Mouse (Mus musculus) right cerebral cortex, postnatal 14 days (tissue): ENCODE results near the gene Nipal4.
"Not testable (repeated sequence)": the region's sequence is repeated elsewhere in the genome, so short reads cannot be mapped to it uniquely, and the experiment has no call there.

ENCODE experiments used
- DNase-seq: peaks from one replicate; pipeline ENCODE4 v3.0.0; 2022

The Nipal4 gene

DNA sequence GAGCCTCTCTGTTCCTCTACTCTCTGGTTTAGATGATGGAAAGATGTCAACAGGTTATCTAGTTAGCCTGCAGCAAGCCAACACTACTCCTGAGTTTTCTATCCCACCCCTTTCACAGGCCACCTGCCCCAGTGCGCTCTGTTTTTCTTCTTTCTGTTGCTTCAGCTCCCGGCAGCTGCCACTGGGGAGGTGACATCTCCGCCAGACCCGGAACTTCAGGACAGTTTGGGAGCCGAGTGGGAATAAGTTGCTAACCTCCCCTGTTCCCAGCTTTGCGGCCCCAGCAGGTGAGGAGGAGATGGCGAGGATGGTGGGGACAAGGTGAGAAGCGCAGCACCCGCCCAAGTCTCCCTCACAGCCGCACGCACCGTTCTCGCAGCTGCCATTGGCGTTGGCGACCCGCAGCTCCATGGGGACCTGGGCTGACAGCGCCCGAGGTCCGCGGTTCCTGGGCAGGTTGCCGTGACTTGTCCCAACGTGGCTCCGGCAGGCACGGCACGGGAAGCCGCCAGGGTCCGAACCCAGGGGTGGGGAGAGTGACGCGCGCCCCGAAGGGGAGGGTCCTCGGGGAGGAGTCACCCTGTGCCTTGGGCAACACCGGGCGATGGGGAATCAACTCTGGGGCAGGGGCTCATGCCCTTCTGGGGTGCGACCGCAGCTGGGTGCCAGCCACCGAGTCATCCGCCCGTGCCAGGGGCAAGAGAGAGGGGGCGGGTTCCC lies at the start of gene Nipal4:
Gene Nipal4 (minus strand): TSS at position 643 of the 720 bp plus-strand sequence.
- no peak for DNase-seq

DNA sequence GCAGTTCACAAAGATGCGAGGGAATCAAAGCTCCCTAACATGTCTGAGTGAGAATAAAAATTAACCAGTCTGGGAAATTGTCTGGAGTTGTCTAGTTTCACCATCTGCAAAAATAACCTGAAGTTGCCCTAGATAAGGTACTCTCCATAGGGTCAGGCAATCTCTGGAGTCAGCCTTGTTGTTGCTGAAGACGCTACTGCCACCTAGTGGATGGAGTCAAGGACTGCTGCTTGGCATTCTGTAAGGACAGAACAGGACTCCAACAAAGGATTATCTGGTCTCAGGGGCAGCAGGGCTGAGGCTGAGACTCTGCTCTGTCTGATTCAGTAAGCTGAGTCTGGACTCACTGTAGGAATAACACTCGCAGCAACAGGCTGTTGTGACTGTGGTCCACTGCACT lies 49.0 kb upstream of the Nipal4 start:
- DNase-seq: no peak

DNA sequence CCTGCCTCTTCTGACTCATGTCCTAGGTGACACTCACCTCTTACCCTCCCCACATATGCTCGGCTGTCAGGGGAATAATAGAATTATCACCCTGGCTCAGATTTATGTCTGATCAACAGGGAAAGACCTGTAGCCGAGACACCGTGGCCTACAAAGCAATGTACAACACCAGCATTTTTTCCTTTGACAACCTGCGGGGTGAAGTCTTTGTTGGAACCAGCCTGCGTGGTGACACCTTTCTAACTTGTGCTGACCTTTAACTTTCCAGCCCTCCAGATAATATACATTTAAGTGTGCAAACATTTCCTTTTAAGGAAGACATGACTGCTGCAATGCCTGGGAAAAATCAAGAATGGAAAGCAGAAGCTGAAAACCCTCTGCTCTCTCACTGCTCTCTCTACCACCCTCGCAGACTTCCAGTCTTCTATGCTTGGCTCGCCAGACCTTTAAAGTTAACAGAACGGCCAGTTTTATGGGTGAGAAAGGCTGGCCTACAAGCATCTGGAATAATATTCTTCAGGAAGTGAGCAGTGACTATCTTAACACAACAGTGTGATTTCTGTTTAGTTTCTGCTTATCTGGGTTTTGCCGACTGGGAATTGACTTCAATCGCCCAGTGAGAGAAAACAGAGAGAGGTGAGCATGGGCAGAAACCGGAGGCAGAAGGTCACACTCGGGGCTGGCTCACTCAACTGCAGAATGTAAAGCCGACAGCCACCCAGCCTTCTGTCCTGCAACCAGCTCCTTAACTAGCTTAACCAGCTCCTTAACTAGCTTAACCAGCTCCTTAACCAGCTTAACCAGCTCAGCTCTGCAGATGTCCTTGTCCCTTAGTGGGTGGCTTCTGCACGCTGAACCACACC lies 48.3 kb upstream of the Nipal4 start:
- DNase-seq: no peak

DNA sequence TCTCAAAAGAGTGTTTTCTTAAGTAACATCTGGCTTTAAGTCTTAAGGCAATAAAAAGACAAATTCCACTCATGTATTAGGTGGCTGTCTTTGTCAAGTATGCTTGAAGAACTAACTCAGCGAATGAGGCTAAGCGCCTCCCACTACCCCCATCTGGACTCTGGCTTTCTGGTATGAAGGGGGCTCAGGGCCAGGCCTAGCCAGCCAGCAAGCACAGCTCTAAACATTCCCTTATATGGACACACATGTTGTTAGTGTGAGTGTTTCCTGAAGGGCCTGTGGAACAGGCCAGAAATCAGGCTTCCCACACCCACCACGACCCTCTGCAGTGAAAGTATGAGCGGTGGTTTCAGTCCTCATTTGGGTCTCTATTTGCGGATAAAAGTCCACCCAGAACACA lies 47.5 kb upstream of the Nipal4 start:
- DNase-seq: no peak

DNA sequence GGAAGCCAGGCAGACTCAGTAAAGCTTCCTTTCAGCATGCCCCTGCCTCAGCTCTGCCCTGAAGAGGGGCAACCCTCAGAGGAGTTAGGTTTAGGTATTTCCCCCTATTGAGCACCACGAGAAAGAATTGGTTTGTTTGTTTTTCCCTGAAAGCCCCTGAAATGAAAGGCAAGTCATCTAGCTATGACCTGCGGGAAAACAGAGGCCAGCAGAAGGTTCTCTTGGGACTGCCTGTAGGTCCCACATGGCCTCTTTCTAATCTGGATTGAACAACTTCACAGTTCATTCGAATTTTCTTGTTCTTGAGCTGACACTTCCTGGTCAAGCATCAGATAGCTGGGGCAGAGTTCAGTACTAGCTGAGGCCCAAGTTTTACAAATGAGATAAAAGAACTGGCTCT lies 45.5 kb upstream of the Nipal4 start:
- peak; percentile 1 for DNase-seq

DNA sequence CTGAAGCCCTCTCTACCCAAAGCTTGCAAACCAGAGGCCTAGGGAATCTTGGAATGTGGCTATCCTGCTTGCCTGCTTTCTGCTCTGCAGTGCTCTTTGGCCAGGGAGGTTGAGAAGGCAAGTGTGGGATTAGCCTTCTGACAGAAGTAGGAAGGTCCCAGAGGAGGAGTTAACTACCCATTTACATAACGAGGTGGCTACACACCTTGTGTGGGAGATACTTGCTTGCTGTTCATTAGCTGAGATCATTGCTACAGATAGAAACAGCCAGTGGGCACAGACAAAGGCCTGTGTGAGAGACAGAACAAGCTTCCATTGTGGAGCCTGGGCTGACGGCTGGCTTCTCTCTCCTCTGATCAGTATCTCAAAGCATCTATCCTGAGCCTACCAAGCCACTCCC lies 43.6 kb upstream of the Nipal4 start:
- DNase-seq: no peak

DNA sequence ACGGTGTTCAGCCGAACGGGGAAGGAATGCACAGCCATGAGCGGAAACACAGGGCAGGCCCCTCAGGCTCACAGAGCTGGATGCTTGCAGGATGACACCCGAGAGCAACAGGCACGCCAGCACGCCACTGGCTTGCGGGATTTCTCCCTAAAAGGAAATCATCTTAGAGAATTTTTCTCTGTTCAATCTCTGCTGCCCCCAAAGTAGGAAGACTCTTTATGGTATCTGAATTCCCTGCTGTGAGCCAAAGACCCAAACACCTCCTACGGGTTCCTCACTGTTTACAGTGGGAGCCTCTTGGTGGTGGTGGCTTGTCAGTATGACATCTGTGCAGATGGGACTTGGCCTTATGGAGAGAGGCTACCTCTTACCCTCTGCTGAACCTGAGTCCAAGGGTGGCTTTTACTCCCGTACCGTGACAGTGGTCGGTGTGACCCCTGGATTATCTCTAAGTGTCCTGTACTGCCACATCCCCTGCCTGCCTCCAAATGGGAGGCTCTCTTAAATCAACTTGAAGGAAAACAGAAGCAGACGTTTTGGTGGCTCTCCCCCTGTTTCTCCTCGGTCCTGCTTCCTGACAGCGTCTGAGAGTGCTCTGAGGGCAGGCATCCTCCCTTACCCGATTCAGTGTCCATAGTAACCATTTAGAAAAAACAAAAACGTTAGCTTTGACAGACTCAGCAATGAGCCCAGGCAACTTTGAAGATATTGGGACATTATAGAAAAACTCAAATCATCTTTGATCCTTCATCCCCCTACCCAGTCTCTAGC lies 39.5 kb upstream of the Nipal4 start:
- DNase-seq: no peak

DNA sequence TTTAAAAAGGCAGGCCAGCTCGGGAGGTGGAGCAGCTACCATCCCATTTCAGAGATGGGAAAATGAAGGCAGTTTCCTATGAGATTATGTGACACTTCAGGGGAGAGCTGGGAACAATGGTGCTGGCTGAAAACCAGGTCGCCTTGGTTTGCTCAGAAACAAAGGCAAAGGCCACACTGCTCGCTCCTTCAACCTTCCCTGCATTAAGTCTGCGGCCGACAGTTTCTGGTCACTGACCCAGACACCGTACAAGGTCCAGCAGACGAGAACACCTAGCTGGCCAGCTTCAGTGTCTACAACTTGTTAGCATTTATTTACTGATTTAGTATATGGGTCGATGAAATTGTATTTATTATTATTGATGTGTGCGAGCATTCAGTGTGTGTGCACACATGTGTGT lies 38.5 kb upstream of the Nipal4 start:
- no peak for DNase-seq

DNA sequence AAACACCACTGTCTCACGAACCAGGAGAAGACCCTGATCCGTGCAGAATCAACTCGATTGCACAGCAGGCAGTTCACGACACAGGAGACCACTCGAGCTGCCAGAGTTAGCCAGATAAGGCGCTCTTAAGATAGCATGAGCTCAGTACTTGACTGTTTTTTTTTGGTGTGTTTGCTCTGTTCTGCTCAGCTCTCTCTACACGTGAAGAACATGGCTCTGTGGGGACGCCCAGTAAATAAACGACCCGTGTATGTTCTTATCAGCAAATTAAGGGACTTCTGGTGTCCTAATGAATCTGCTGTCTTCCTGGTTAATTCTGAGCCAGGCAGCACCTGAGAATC lies 36.2 kb upstream of the Nipal4 start:
- DNase-seq: no peak

DNA sequence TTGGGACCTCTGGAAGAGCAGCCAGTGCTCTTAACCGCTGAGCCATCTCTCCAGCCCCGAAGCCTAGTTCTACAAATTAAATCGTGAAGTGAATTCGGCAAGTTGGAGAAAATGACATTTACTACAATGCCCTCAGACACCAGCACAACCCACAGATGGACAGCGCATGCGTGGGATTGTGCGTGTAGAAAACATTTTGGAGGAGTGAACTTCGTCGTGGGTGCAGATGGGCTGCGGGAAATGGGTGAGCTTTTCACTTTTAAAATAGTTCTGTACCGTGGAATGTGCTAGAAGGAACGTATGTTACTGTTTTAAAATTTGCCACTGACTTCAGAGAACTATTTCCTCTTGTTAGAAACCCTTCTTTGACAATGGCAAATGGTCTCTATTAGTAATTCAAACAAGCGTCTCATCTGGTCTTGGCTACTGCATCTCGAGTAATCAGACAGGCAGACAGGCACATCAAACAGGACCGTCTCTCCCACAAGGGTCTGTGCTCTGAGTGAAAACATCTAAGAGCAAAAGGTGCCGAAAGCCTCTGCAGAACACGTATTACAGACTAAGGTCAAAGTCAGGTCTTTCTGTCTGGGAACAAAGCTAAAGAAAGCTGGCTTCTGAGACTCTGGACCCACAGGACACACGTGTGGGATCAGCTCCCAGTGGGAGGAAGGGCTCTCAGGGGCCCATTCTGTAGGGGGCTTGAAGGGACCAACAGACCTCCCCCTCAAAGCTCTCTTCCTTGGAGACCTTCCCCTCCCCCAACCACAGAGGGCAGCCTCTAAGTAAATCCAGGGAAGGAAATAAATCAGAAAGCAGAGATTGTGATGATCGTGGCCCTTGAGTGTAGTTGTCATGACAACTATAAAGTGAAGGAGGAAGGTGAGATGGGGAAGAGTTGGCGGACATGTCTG lies 35.6 kb upstream of the Nipal4 start:
- DNase-seq: peak; percentile 71

DNA sequence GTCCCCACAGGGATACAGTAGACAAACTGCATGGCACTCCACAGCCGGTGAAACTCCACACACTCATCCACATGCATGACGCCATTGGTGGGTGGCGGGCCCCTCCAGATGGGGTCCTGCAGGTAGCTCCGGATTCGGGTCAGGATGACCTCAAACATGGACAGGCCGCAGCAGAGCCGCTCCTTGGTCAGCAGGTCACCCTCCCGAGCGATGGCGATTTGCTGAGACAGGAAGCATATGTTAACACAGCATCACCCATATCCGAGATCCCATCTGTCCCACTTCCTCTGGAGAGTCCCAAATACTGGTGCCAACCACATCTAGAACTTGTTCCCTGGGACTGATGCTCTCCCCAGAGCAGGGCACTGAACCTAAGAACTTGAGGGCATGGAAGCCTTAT lies 34.4 kb upstream of the Nipal4 start:
- no peak for DNase-seq

DNA sequence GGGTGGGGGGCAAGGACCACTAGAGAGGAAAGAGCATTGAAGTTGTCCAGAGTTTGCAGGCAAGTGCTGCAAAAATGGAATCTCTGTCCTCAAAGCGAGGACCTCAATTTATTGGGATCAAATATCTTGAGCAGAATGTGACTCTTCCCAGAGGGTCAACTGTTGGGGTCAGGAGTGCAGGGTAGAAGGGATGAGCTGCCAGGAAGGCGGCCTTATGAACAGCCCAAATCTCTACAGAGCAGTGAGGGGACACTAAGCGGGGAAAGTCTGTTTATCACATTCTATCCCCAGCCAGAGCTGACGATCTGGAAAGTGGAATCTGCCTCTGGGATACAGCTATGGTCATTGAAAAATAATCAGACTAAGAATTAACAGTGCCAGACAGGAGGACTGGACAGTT lies 27.9 kb upstream of the Nipal4 start:
- no peak for DNase-seq

DNA sequence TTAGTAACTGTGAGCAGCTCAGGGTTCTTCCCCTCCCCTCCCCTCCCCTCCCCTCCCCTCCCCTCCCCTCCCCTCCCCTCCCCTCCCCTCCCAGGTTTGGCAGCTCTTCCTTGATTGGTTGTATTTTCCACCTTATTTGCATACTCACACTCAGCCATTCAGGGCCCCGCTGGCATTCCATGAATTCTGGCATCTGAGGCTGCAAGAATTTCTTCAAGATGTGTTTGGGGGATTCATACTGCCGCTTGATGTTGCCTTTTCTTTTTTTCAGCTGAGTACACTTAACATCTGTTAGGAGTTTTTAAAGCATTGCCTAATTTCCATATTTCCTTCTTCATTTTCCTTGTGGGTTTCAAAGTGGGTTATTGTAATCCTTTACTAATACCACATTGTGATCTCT lies 22.0 kb upstream of the Nipal4 start:
- DNase-seq: no peak

DNA sequence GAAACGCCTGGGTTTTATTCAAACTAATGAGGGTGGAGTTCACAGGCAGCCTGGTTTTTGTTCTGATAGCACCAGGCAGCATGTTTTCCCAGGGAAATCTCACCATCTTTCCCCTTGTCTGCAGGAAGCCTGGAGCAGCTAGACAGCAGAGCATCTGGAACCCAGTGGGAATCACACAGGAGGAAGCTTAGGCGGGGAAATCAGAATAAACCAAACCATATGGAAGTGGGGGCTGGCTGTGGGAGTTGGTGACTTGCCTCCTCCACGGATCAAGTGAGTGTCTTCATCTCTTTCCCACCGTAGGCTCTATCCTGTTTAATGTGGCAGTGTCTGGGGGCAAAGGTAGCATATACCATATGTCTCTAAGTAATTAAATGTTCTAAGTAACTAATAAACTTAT lies 19.2 kb upstream of the Nipal4 start:
- no peak for DNase-seq

DNA sequence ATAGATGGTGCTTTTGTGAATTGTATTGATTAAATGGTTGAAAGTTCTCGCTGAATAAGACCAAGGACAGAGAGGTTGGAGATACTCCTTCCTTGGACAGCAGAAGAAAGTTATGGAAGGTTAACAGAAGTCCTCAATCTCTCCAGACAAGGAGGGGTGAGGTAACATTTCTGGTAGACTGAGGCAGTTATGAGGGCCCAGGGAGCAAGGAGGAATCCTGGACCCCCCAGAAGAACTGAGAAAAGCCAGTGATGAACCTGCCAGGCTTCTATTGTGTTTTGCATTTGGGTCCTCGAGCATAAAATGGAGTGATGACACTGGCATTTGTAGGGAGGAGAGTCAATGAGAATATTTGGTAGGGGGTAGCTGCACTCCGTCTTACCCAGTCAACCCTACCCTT lies 18.6 kb upstream of the Nipal4 start:
- DNase-seq: no peak

DNA sequence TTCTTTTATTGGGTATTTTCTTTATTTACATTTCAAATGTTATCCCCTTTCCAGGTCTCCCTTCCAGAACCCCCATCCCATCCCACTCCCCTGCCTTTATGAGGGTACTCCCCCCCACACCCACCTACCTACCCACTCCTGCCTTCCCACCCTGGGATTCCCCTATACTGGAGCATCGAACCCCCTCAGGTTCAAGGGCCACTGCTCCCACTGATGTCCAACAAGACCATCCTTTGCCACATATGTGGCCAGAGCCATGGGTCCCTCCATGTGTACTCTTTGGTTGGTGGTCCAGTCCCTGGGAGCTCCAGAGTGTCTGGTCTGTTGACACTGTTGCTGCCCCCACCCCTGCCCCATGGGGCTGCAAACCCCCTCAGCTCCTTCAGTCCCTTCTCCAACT lies 15.7 kb upstream of the Nipal4 start:
- DNase-seq: not testable (repeated sequence)

DNA sequence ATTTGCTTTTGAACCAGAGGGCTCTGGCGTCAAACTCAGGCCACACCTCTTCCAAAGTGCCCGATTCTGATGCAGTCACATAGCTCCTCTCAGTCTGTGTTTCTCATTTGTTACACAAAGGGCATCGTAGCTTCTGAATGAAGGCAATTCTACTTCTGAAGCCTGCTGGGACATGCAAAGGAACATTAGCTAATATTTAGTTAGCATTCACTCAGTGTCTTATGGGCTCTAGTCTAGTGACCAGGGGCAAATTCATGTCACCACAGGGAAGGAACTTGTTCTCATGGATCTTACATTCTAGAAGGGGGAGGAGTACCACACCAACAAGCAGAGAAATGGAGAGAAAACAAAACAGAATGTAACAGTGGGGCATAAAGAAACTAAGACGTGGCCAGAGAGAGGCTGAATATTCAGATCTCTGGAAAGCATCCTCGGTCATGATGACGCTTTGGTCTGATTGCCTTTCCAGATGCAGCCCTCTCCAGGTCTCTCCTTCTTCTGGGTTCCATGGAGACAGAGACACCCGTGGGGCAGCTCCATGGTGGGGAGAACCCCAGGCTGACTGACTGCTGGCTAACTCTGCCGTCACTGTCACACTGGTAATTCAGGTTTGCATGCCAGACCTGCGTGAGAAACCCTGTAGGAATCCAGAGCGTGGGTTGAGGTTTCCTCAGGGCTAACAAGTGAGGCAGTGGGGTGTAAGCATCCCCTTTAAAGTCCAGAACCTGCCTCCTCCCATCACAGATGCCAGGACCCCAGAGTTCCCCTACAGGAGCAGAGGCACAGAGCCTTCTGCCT lies 11.1 kb upstream of the Nipal4 start:
- DNase-seq: no peak

DNA sequence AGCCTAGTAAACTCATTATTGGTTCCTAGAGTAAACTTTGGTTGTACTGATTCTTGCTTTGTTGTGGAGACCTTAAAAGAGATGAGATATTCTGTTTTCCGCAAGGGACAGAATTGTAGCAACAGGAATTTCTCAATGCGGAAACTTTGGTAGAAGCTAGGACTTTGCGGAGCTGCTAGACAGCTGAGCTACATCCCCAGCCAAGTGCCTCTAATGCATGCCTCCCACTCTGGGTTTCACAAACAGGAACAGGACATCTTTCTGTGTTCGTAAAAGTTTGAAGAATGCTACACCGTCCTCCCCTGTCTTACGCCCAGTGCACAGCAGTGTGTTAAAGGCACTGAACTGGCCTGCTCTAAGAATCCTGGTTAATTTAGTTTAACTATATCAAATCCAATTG lies 9.8 kb upstream of the Nipal4 start:
- DNase-seq: no peak

DNA sequence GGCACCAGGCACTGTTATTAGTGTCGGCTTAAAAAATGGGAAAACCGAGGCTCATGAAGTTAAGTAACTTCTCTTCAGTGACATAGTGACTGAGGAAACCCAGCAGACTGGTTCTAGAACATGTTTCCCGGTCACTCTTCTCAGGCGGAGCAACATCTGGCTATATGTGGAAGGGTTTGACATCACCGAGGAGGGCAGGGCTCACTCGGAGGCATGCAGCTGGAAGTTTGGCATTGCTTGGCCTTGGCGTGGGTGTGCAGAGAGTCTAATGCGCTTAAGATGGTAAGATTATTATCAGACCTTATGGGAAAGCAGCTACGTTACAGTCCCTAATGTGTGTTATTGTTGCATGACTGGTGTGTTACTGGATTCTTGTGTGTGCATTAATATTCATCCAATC lies 5.8 kb upstream of the Nipal4 start:
- no peak for DNase-seq

DNA sequence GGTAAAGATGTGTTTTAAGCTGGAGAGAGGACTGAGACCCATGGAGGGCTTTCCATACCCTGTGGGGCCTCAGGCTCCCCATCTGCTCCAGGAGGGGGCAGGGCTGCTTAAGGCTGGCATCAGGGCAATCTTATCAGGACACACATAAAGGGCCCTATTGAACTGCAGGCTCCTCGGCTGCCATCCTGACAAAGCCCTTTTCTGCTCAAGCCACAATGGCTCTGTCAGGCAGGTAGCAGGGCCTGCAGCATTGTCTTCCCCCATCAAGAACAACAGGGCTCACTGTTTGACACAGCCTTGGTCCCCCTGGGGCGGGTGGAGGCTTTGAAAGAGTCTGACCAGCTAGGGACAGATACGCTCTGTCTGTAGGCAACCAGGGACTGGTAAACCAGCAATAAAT lies 3.6 kb upstream of the Nipal4 start:
- DNase-seq: no peak

DNA sequence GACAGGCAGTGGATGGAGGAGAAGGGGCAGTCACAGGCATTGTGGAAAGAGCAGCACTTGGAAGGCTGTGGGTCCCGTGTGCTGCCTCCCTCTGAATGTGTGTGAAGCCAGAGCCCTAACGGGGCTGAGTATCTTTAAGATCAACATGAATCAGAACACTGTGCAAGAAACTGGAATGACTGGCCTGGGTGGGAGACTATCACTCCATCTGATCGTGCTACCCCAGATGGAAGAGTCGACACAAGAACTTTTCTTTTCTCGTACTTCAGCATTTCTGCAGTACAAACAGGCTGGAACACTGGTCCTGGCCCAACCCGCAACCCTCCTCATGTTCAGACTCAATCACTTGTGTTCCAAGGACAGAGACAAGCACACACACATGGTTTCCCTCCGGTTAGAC lies 2.2 kb upstream of the Nipal4 start:
- DNase-seq: no peak

DNA sequence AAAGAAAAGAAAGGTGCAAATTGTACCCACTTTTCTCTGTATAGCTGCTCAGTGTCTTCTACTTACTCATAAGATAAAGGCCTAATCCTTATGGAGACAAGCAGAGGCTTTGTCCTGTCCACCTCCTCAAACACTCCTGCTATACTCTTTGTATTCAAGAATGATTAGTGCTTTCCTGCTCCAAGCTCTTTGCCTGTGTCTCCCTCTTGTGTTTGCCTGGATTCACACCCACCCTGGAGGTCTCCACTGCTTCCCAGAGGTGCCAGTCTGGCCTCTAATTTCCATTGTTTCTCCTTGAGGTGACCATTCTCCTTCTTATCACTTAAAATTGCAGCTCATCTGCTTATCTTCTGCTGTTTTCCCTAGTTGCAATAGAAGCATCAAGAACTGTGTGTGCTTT lies 8.8 kb downstream of the Nipal4 start:
- DNase-seq: no peak
